Mouse (Mus musculus) small intestine, adult 2 months (tissue): ENCODE results near the gene Slc35a5.

Source experiments
- CTCF ChIP-seq: fragments of 200-500 bp; IDR thresholded peaks from 2 replicates; pipeline ENCODE4 v1.5.1; 2012; ENCODE audit warnings: low read depth, mild to moderate bottlenecking, control low read depth, inconsistent platforms, low read length, moderate library complexity, mixed read lengths; ENCODE audit not compliant: insufficient replicate concordance, insufficient read length; ENCODE audit errors: extremely low read depth
- POLR2A ChIP-seq: fragments of 200-500 bp; IDR thresholded peaks from 2 replicates; pipeline ENCODE4 v1.6.1; 2012; ENCODE audit warnings: low read depth, mild to moderate bottlenecking, control low read depth, inconsistent platforms, low read length, moderate library complexity

- TF ChIP-seq POLR2A (no peak), CTCF (no peak)
Measured at GRCm38 (mm10) chr16:45097467-45097866, 61.0 kb downstream of the Slc35a5 start.
